Mouse (Mus musculus) heart, adult 2 months (tissue): ENCODE results near the gene Cog3.

Source experiments
- CTCF ChIP-seq: fragments of 200-600 bp; IDR thresholded peaks from 2 replicates; pipeline ENCODE4 v1.8.1; 2022; ENCODE audit warnings: antibody characterized with exemption, mild to moderate bottlenecking, moderate library complexity
- POLR2A ChIP-seq: fragments of 200-500 bp; IDR thresholded peaks from 2 replicates; pipeline ENCODE4 v1.6.1; 2011; ENCODE audit warnings: mild to moderate bottlenecking, low read depth, low read length, control low read depth; ENCODE audit not compliant: insufficient read depth

GRCm38 (mm10) chr14:75696096-75696495 is 58.2 kb downstream of the Cog3 start:
- TF ChIP-seq POLR2A (no peak), CTCF (no peak)
